Mouse (Mus musculus): Measurements from ENCODE around the gene Vdac2. TPM values are rescaled to one million over a fixed set of nuclear protein-coding genes. Genes with fewer than 3 reads are reported as not detected.

Vdac2 gene
- polyA plus RNA-seq, 1 experiment from 2014 or later, result 312 TPM

GRCm38 (mm10) chr14:21812590-21813162 is 12.4 kb upstream of the Vdac2 start:
- peak; percentile 90 for DNase-seq (ENCODE audit: low spot score, missing footprints)
- no peaks in the 10 kb centered on the region for H3K27me3 ChIP-seq (ENCODE audit: control insufficient read depth, insufficient read depth, low read length)
- H3K9ac ChIP-seq (ENCODE audit: low read length), result no peak overlapping the region
- H3K9me3 ChIP-seq (ENCODE audit: control insufficient read depth, low read length), result no peaks in the 10 kb centered on the region
- no peak overlapping the region for H3K4me3 ChIP-seq (ENCODE audit: low read depth, low read length)
- no peak overlapping the region; the same call in 1 of the 2 replicates for H3K4me2 ChIP-seq
- WGBS, result 24% methylated on average over 14 of the region's 14 CpGs
- ATAC-seq (ENCODE audit: low FRiP score), result no peak; the same call in 1 of the 2 replicates
- H3K4me1 ChIP-seq (ENCODE audit: control insufficient read depth, insufficient read depth, low read length), result no peaks in the 10 kb centered on the region
- no peaks in the 10 kb centered on the region for H3K36me3 ChIP-seq (ENCODE audit: control insufficient read depth, insufficient read depth, low read length)
- no peak overlapping the region for H3K27ac ChIP-seq (ENCODE audit: low read depth, low read length)

GRCm38 (mm10) chr14:21813216-21813615 is 11.8 kb upstream of the Vdac2 start:
- no peaks in the 10 kb centered on the region for H3K36me3 ChIP-seq (ENCODE audit: control insufficient read depth, insufficient read depth, low read length)
- no peak overlapping the region for H3K4me3 ChIP-seq (ENCODE audit: low read depth, low read length)
- 84% methylated on average over 4 of the region's 4 CpGs for WGBS
- H3K9me3 ChIP-seq (ENCODE audit: control insufficient read depth, low read length), result no peaks in the 10 kb centered on the region
- no peaks in the 10 kb centered on the region for H3K4me1 ChIP-seq (ENCODE audit: control insufficient read depth, insufficient read depth, low read length)
- no peak overlapping the region for H3K27ac ChIP-seq (ENCODE audit: low read depth, low read length)
- H3K9ac ChIP-seq (ENCODE audit: low read length), result no peak overlapping the region
- H3K27me3 ChIP-seq (ENCODE audit: control insufficient read depth, insufficient read depth, low read length), result no peaks in the 10 kb centered on the region
- H3K4me2 ChIP-seq, result no peak overlapping the region
- DNase-seq (ENCODE audit: low spot score, missing footprints) (no peak), ATAC-seq (ENCODE audit: low FRiP score) (no peak)

GRCm38 (mm10) chr14:21813847-21814246 is 11.2 kb upstream of the Vdac2 start:
- no peak overlapping the region for H3K4me2 ChIP-seq
- DNase-seq (ENCODE audit: low spot score, missing footprints) (no peak), ATAC-seq (ENCODE audit: low FRiP score) (no peak)
- H3K9ac ChIP-seq (ENCODE audit: low read length), result no peak overlapping the region
- H3K36me3 ChIP-seq (ENCODE audit: control insufficient read depth, insufficient read depth, low read length), result no peaks in the 10 kb centered on the region
- H3K4me1 ChIP-seq (ENCODE audit: control insufficient read depth, insufficient read depth, low read length), result no peaks in the 10 kb centered on the region
- no peak overlapping the region for H3K4me3 ChIP-seq (ENCODE audit: low read depth, low read length)
- H3K27me3 ChIP-seq (ENCODE audit: control insufficient read depth, insufficient read depth, low read length), result no peaks in the 10 kb centered on the region
- H3K9me3 ChIP-seq (ENCODE audit: control insufficient read depth, low read length), result no peaks in the 10 kb centered on the region
- WGBS, result 82% methylated on average over 3 of the region's 3 CpGs
- H3K27ac ChIP-seq (ENCODE audit: low read depth, low read length), result no peak overlapping the region

GRCm38 (mm10) chr14:21814606-21815005 is 10.4 kb upstream of the Vdac2 start:
- Histone ChIP-seq H3K36me3 (ENCODE audit: control insufficient read depth, insufficient read depth, low read length) (no peaks in the 10 kb centered on the region), H3K4me1 (ENCODE audit: control insufficient read depth, insufficient read depth, low read length) (no peaks in the 10 kb centered on the region), H3K27ac (ENCODE audit: low read depth, low read length) (no peak overlapping the region), H3K4me2 (no peak overlapping the region), H3K27me3 (ENCODE audit: control insufficient read depth, insufficient read depth, low read length) (no peaks in the 10 kb centered on the region), H3K4me3 (ENCODE audit: low read depth, low read length) (no peak overlapping the region), H3K9me3 (ENCODE audit: control insufficient read depth, low read length) (no peaks in the 10 kb centered on the region), H3K9ac (ENCODE audit: low read length) (no peak overlapping the region)
- DNase-seq (ENCODE audit: low spot score, missing footprints) (no peak), ATAC-seq (ENCODE audit: low FRiP score) (no peak)
- WGBS, result 93% methylated on average over 4 of the region's 4 CpGs

- Histone ChIP-seq H3K4me3 (ENCODE audit: low read depth, low read length) (no peak overlapping the region), H3K4me1 (ENCODE audit: control insufficient read depth, insufficient read depth, low read length) (no peaks in the 10 kb centered on the region), H3K27me3 (ENCODE audit: control insufficient read depth, insufficient read depth, low read length) (no peaks in the 10 kb centered on the region), H3K27ac (ENCODE audit: low read depth, low read length) (no peak overlapping the region), H3K9ac (ENCODE audit: low read length) (no peak overlapping the region), H3K9me3 (ENCODE audit: control insufficient read depth, low read length) (no peaks in the 10 kb centered on the region), H3K36me3 (ENCODE audit: control insufficient read depth, insufficient read depth, low read length) (no peaks in the 10 kb centered on the region), H3K4me2 (no peak overlapping the region)
- 80% methylated on average over 3 of the region's 3 CpGs for WGBS
- ATAC-seq (ENCODE audit: low FRiP score) (no peak), DNase-seq (ENCODE audit: low spot score, missing footprints) (no peak)
Observed at GRCm38 (mm10) chr14:21816255-21816654, 8.8 kb upstream of the Vdac2 start.

GRCm38 (mm10) chr14:21817453-21817852 is 7.6 kb upstream of the Vdac2 start:
- Histone ChIP-seq H3K36me3 (ENCODE audit: control insufficient read depth, insufficient read depth, low read length) (no peaks in the 10 kb centered on the region), H3K4me2 (no peak overlapping the region), H3K27me3 (ENCODE audit: control insufficient read depth, insufficient read depth, low read length) (no peaks in the 10 kb centered on the region), H3K9ac (ENCODE audit: low read length) (no peak overlapping the region), H3K4me1 (ENCODE audit: control insufficient read depth, insufficient read depth, low read length) (no peaks in the 10 kb centered on the region), H3K27ac (ENCODE audit: low read depth, low read length) (no peak overlapping the region), H3K9me3 (ENCODE audit: control insufficient read depth, low read length) (no peaks in the 10 kb centered on the region), H3K4me3 (ENCODE audit: low read depth, low read length) (no peak overlapping the region)
- WGBS, result 38% methylated on average over 4 of the region's 4 CpGs
- ATAC-seq (ENCODE audit: low FRiP score), result no peak
- no peak for DNase-seq (ENCODE audit: low spot score, missing footprints)

- no peak for DNase-seq (ENCODE audit: low spot score, missing footprints)
- no peak overlapping the region for H3K4me2 ChIP-seq
- no peak overlapping the region for H3K27ac ChIP-seq (ENCODE audit: low read depth, low read length)
- 83% methylated on average over 4 of the region's 4 CpGs for WGBS
- no peaks in the 10 kb centered on the region for H3K36me3 ChIP-seq (ENCODE audit: control insufficient read depth, insufficient read depth, low read length)
- H3K4me3 ChIP-seq (ENCODE audit: low read depth, low read length), result no peak overlapping the region
- no peaks in the 10 kb centered on the region for H3K4me1 ChIP-seq (ENCODE audit: control insufficient read depth, insufficient read depth, low read length)
- ATAC-seq (ENCODE audit: low FRiP score), result no peak
- H3K9ac ChIP-seq (ENCODE audit: low read length), result no peak overlapping the region
- H3K27me3 ChIP-seq (ENCODE audit: control insufficient read depth, insufficient read depth, low read length), result no peaks in the 10 kb centered on the region
- no peaks in the 10 kb centered on the region for H3K9me3 ChIP-seq (ENCODE audit: control insufficient read depth, low read length)
Observed at GRCm38 (mm10) chr14:21820880-21821505, 4.0 kb upstream of the Vdac2 start.

- Histone ChIP-seq H3K4me1 (ENCODE audit: control insufficient read depth, insufficient read depth, low read length) (no peaks in the 10 kb centered on the region), H3K4me3 (ENCODE audit: low read depth, low read length) (no peak overlapping the region), H3K27ac (ENCODE audit: low read depth, low read length) (no peak overlapping the region), H3K4me2 (no peak overlapping the region), H3K36me3 (ENCODE audit: control insufficient read depth, insufficient read depth, low read length) (no peaks in the 10 kb centered on the region), H3K27me3 (ENCODE audit: control insufficient read depth, insufficient read depth, low read length) (no peaks in the 10 kb centered on the region), H3K9me3 (ENCODE audit: control insufficient read depth, low read length) (no peaks in the 10 kb centered on the region), H3K9ac (ENCODE audit: low read length) (no peak overlapping the region)
- DNase-seq (ENCODE audit: low spot score, missing footprints) (no peak), ATAC-seq (ENCODE audit: low FRiP score) (no peak)
- 73% methylated on average over 7 of the region's 7 CpGs for WGBS
Observed at GRCm38 (mm10) chr14:21822307-21822706, 2.7 kb upstream of the Vdac2 start.

- no peaks in the 10 kb centered on the region for H3K27me3 ChIP-seq (ENCODE audit: control insufficient read depth, insufficient read depth, low read length)
- no peak overlapping the region for H3K27ac ChIP-seq (ENCODE audit: low read depth, low read length)
- H3K9me3 ChIP-seq (ENCODE audit: control insufficient read depth, low read length), result no peaks in the 10 kb centered on the region
- no peak overlapping the region for H3K4me3 ChIP-seq (ENCODE audit: low read depth, low read length)
- H3K4me1 ChIP-seq (ENCODE audit: control insufficient read depth, insufficient read depth, low read length), result no peaks in the 10 kb centered on the region
- H3K36me3 ChIP-seq (ENCODE audit: control insufficient read depth, insufficient read depth, low read length), result no peaks in the 10 kb centered on the region
- no peak overlapping the region for H3K4me2 ChIP-seq
- DNase-seq (ENCODE audit: low spot score, missing footprints) (no peak), ATAC-seq (ENCODE audit: low FRiP score) (no peak)
- 72% methylated on average over 7 of the region's 7 CpGs for WGBS
- no peak overlapping the region for H3K9ac ChIP-seq (ENCODE audit: low read length)
Observed at GRCm38 (mm10) chr14:21822795-21823374, 2.2 kb upstream of the Vdac2 start.

Data from midbrain, embryonic 11.5 days (tissue).